Comparison of ENCODE assay signal across 12 mouse cellular contexts in the genomic region with DNA sequence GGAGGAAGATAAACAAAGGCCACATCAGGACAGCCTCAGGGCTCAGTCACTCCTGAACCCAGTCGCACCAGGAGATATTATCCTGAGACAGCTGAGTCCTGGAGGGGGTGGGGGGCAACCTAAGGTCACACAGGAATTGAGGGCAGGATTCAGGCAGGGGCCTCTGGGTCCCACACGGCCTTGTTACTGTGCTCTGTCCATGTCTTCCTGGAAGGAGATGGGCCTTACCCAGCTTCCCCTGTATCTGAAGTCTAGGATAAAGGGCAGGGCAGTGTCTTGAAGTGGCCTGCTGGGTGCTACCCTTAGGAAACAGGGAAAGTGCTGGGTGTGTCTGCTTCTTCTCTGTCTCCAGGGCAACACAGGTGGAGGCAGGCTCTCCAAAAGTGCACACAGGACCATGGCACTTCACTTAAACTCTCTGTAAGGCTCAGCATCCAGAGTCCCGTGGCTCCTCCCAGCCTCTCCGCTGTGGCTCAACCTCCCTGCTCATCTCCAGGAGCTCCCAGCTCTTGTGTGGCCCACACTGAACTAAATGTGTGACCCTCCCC. TPM values are rescaled to one million over a fixed set of nuclear protein-coding genes. Genes with fewer than 3 reads are reported as not detected.
A peak's percentile ranks its signal among the peaks of the same experiment; 100 is the strongest.
DNase-seq lines count a peak whose midpoint lies in the region; ATAC-seq and TF ChIP-seq lines count a peak whose summit lies in the region.
"Had no signal": no experiment of that assay in that cellular context is flagged by ENCODE, and none has a peak within 500 bp of the region (broad histone marks: within the 10 kb centered on the region; RNA-seq: fewer than 3 reads in every experiment).

No protein-coding gene starts in this region.

- no peaks in the 10 kb centered on the region for H3K9me3 ChIP-seq in forebrain, embryonic 10.5 days
- no peaks in the 10 kb centered on the region for H3K9me3 ChIP-seq in forebrain, postnatal 0 days (ENCODE audit: low read length)
- no peaks in the 10 kb centered on the region for H3K9me3 ChIP-seq in stomach, embryonic 15.5 days
- no peaks in the 10 kb centered on the region for H3K9me3 ChIP-seq in stomach, postnatal 0 days (ENCODE audit: control insufficient read depth, low read length)

- H3K4me3 ChIP-seq in forebrain, embryonic 10.5 days = no peak overlapping the region
- H3K4me3 ChIP-seq in forebrain, postnatal 0 days (ENCODE audit: low read depth, low read length) = no peak overlapping the region
- H3K4me3 ChIP-seq in left cerebral cortex, adult 2 months = no peak overlapping the region
- H3K4me3 ChIP-seq in stomach, embryonic 15.5 days (replicated peaks) = no peak overlapping the region
- H3K4me3 ChIP-seq in stomach, postnatal 0 days (ENCODE audit: low read depth, low read length) = no peak overlapping the region

- no peak overlapping the region for H3K4me2 ChIP-seq in forebrain, postnatal 0 days (ENCODE audit: low read depth)
- H3K4me2 ChIP-seq in stomach, embryonic 15.5 days = no peak overlapping the region
- no peak overlapping the region for H3K4me2 ChIP-seq in stomach, postnatal 0 days (replicated peaks; ENCODE audit: low read depth)
- H3K4me2 ChIP-seq: liver, embryonic 11.5 days had no signal

- H3K9ac ChIP-seq in forebrain, postnatal 0 days = no peak overlapping the region
- H3K9ac ChIP-seq in stomach, embryonic 15.5 days = no peak overlapping the region
- H3K9ac ChIP-seq in stomach, postnatal 0 days (ENCODE audit: low read length) = no peak overlapping the region

- no peak for TF ChIP-seq CTCF in forebrain, postnatal 0 days (IDR thresholded peaks at IDR 0.05; ENCODE audit: low read depth)
- TF ChIP-seq CTCF in left cerebral cortex, adult 2 months (IDR thresholded peaks at IDR 0.05) = no peak
- no peak for TF ChIP-seq CTCF in stomach, postnatal 0 days (IDR thresholded peaks at IDR 0.05; ENCODE audit: low read depth)

- no peak for DNase-seq in forebrain, embryonic 10.5 days (ENCODE audit: extremely low spot score, low spot score)
- no peak for DNase-seq in forebrain, postnatal 0 days
- DNase-seq in left cerebral cortex, adult 2 months (ENCODE audit: extremely low spot score in 1 of 2, low spot score in 2 of 2) = no peak
- no peak for DNase-seq in left cerebral cortex, adult 9 months (ENCODE audit: low spot score in 2 of 2)
- DNase-seq in stomach, postnatal 0 days (ENCODE audit: low spot score) = no peak
- DNase-seq in gastrocnemius, postnatal 36 days = no peak
- DNase-seq in right cerebral cortex, postnatal 14 days = no peak
- DNase-seq: adrenal gland, adult 2 months; cerebellum, adult 8-10 months had no signal

- TF ChIP-seq EP300 in stomach, postnatal 0 days (optimal IDR thresholded peaks at IDR 0.05) = no peak

- WGBS in forebrain, embryonic 10.5 days = 49% methylated on average over 4 of the region's 4 CpGs
- WGBS in forebrain, postnatal 0 days = 57% methylated on average over 4 of the region's 4 CpGs
- 69% methylated on average over 4 of the region's 4 CpGs for WGBS in stomach, embryonic 15.5 days
- WGBS in stomach, postnatal 0 days = 65% methylated on average over 4 of the region's 4 CpGs

- ATAC-seq in forebrain, postnatal 0 days = no peak
- 0 out of 2 replicates have a peak, but pooled peaks have one; percentile 6 for ATAC-seq in stomach, embryonic 15.5 days (ENCODE audit: insufficient read depth, low FRiP score, low read depth)
- ATAC-seq in stomach, postnatal 0 days (ENCODE audit: low FRiP score, low TSS enrichment) = no peak
- ATAC-seq: inflammation-experienced regulatory T-cells, adult 6 months had no signal

- H3K27ac ChIP-seq in forebrain, embryonic 10.5 days = peak overlapping the region; percentile 66
- no peak overlapping the region for H3K27ac ChIP-seq in forebrain, postnatal 0 days (ENCODE audit: low read depth, low read length)
- H3K27ac ChIP-seq in left cerebral cortex, adult 2 months = peak overlapping the region; percentile 84
- no peak overlapping the region for H3K27ac ChIP-seq in stomach, embryonic 15.5 days
- H3K27ac ChIP-seq in stomach, postnatal 0 days (replicated peaks) = no peak overlapping the region

- intact Hi-C loops in left cerebral cortex, adult 2 months (cut with DNase I) = no loop called here
- intact Hi-C loops in gastrocnemius, postnatal 36 days (cut with DNase I) = no loop called here

- H3K27me3 ChIP-seq in forebrain, embryonic 10.5 days (ENCODE audit: poor library complexity, severe bottlenecking) = peaks cover 53% of the 10 kb centered on the region
- H3K27me3 ChIP-seq in forebrain, postnatal 0 days (ENCODE audit: insufficient read depth, low read length) = no peaks in the 10 kb centered on the region
- H3K27me3 ChIP-seq in stomach, embryonic 15.5 days (replicated peaks) = no peaks in the 10 kb centered on the region; the same call in 1 of the 2 replicates
- no peaks in the 10 kb centered on the region for H3K27me3 ChIP-seq in stomach, postnatal 0 days (ENCODE audit: control insufficient read depth, insufficient read depth, low read length)

- peaks cover 96% of the 10 kb centered on the region for H3K4me1 ChIP-seq in forebrain, embryonic 10.5 days
- H3K4me1 ChIP-seq in forebrain, postnatal 0 days (ENCODE audit: insufficient read depth) = peaks cover 24% of the 10 kb centered on the region
- H3K4me1 ChIP-seq in stomach, embryonic 15.5 days = peaks cover 38% of the 10 kb centered on the region
- peaks cover 5% of the 10 kb centered on the region for H3K4me1 ChIP-seq in stomach, postnatal 0 days (replicated peaks; ENCODE audit: control insufficient read depth, insufficient read depth)

- H3K36me3 ChIP-seq in forebrain, embryonic 10.5 days (replicated peaks) = no peaks in the 10 kb centered on the region
- H3K36me3 ChIP-seq in forebrain, postnatal 0 days (ENCODE audit: insufficient read depth) = no peaks in the 10 kb centered on the region
- H3K36me3 ChIP-seq in stomach, embryonic 15.5 days = no peaks in the 10 kb centered on the region
- H3K36me3 ChIP-seq in stomach, postnatal 0 days (ENCODE audit: control insufficient read depth, insufficient read depth, low read length) = no peaks in the 10 kb centered on the region

RNA-seq across cellular contexts. Expression of a gene that starts 12.0 kb away (rescaled TPM):
- polyA plus RNA-seq in forebrain, embryonic 10.5 days (2016; fragmentation: Nextera tagmentation; extraction: Ambion mirVana) = 9.7 and 10.0 TPM in 2 replicates
- 43.3 and 53.2 TPM in 2 replicates for total RNA-seq in forebrain, postnatal 0 days (2014; rRNA removed)
- polyA plus RNA-seq in forebrain, postnatal 0 days (2015; fragmentation: Nextera tagmentation; extraction: Ambion mirVana) = 24.7 and 31.6 TPM in 2 replicates
- 100 to 1,000 TPM; 178 to 185 TPM for total RNA-seq in left cerebral cortex, adult 2 months (2021)
- 9.6 and 10.2 TPM in 2 replicates for polyA plus RNA-seq in stomach, embryonic 15.5 days (2015; fragmentation: Nextera tagmentation; extraction: Ambion mirVana)
- 4.9 and 5.4 TPM in 2 replicates for polyA plus RNA-seq in stomach, postnatal 0 days (2015; fragmentation: Nextera tagmentation; extraction: Ambion mirVana)
- 1 to 10 TPM; 5.5 to 6.8 TPM for total RNA-seq in gastrocnemius, postnatal 36 days (2021)

Comparison
In these comparisons a context has a peak if more than half of its experiments do, and no peak if none do; other contexts are left out.
1. H3K27ac ChIP-seq: peak in forebrain, embryonic 10.5 days (single experiment) and left cerebral cortex, adult 2 months (single experiment); none in forebrain, postnatal 0 days (single experiment), stomach, embryonic 15.5 days (single experiment) and stomach, postnatal 0 days (single experiment).